Mouse (Mus musculus) heart, postnatal 4 days (tissue): ENCODE results near the gene Mlst8. TPM values are rescaled to one million over a fixed set of nuclear protein-coding genes. Genes with fewer than 3 reads are reported as not detected.
"Not testable (repeated sequence)": the region's sequence is repeated elsewhere in the genome, so short reads cannot be mapped to it uniquely, and the experiment has no call there.

Experiments used
- DNase-seq: peaks from one replicate; pipeline ENCODE4 v3.0.0; 2021
- total RNA-seq, 2 experiments: library from RNA; stranded (reverse); gene quantifications; 2 replicates each; pipeline ENCODE4 v1.2.3; 2021

The Mlst8 gene
- total RNA-seq, 2 experiments from 2014 or later: 14.9 to 16.3 TPM

GRCm38 (mm10) chr17:24425905-24426304 is 53.0 kb downstream of the Mlst8 start:
- no peak for DNase-seq

- DNase-seq: not testable (repeated sequence)
Measured at GRCm38 (mm10) chr17:24425326-24425725, 53.6 kb downstream of the Mlst8 start.

- no peak for DNase-seq
Measured at GRCm38 (mm10) chr17:24424489-24424888, 54.4 kb downstream of the Mlst8 start.

Other genes with a start within 250 kb of the Mlst8 start
- gene Ccnf, start 227.6 kb downstream of the Mlst8 start, total RNA-seq: 10 to 100 TPM; 18.1 to 20.1 TPM
- under 1 TPM in 1 of 2 experiments, not detected in 1; 0.05 TPM for gene Abca17, start 128.0 kb downstream of the Mlst8 start, total RNA-seq
- gene Abca3, start 127.1 kb downstream of the Mlst8 start, total RNA-seq: 10 to 100 TPM; 14.7 to 16.8 TPM
- gene Rnps1, start 64.5 kb downstream of the Mlst8 start, total RNA-seq: 100 to 1,000 TPM; 130 to 135 TPM
- 100 to 1,000 TPM; 323 to 342 TPM for gene Eci1, start 52.4 kb downstream of the Mlst8 start, total RNA-seq
- 1 to 10 TPM; 1.0 to 1.5 TPM for gene Dnase1l2, start 36.0 kb downstream of the Mlst8 start, total RNA-seq
- gene E4f1, start 8.8 kb downstream of the Mlst8 start, total RNA-seq: 10 to 100 TPM; 17.3 to 19.3 TPM
- 10 to 100 TPM; 46.5 to 49.3 TPM for gene Pgp, start 8.7 kb downstream of the Mlst8 start, total RNA-seq
- under 1 TPM in 1 of 2 experiments, not detected in 1; 0.29 TPM for gene Bricd5, start 5.2 kb downstream of the Mlst8 start, total RNA-seq
- under 1 TPM; 0.34 to 0.91 TPM for gene Caskin1, start 9.5 kb upstream of the Mlst8 start, total RNA-seq
- 100 to 1,000 TPM in 1 of 2 experiments, 10 to 100 TPM in 1; 97.6 to 106 TPM for gene Traf7, start 48.9 kb upstream of the Mlst8 start, total RNA-seq
- gene Rab26, start 55.1 kb upstream of the Mlst8 start, total RNA-seq: under 1 TPM; 0.27 to 0.38 TPM
- 10 to 100 TPM; 50.1 to 52.6 TPM for gene Pkd1, start 70.8 kb upstream of the Mlst8 start, total RNA-seq
- gene Tsc2, start 153.6 kb upstream of the Mlst8 start, total RNA-seq: 10 to 100 TPM; 82.9 to 87.9 TPM
- gene Nthl1, start 153.6 kb upstream of the Mlst8 start, total RNA-seq: 1 to 10 TPM; 4.0 TPM
- gene Slc9a3r2, start 171.2 kb upstream of the Mlst8 start, total RNA-seq: 10 to 100 TPM; 61.8 to 75.0 TPM
- not detected for gene Npw, start 179.4 kb upstream of the Mlst8 start, total RNA-seq
- 10 to 100 TPM; 26.0 to 26.6 TPM for gene Zfp598, start 190.6 kb upstream of the Mlst8 start, total RNA-seq
- under 1 TPM; 0.14 to 0.27 TPM for gene Syngr3, start 210.9 kb upstream of the Mlst8 start, total RNA-seq
- gene Gfer, start 217.1 kb upstream of the Mlst8 start, total RNA-seq: 10 to 100 TPM; 23.3 to 25.6 TPM
- gene Noxo1, start 217.2 kb upstream of the Mlst8 start, total RNA-seq: 1 to 10 TPM; 1.9 to 2.1 TPM
- gene Tbl3, start 228.6 kb upstream of the Mlst8 start, total RNA-seq: 10 to 100 TPM; 25.2 to 29.2 TPM
- not detected for gene Rnf151, start 239.0 kb upstream of the Mlst8 start, total RNA-seq
- gene Rps2, start 239.0 kb upstream of the Mlst8 start, total RNA-seq: 100 to 1,000 TPM; 734 to 782 TPM
- gene Ndufb10, start 245.4 kb upstream of the Mlst8 start, total RNA-seq: 100 to 1,000 TPM; 684 to 725 TPM
- gene Rpl3l, start 248.7 kb upstream of the Mlst8 start, total RNA-seq: 10 to 100 TPM; 19.5 TPM